Mouse (Mus musculus): ENCODE data around the gene Prkd3.

Gene Prkd3

GRCm38 (mm10) chr17:78917696-78918095, 102.9 kb downstream of the Prkd3 start:
- DNase-seq, result no peak

GRCm38 (mm10) chr17:78916899-78917298, 103.7 kb downstream of the Prkd3 start:
- DNase-seq, result no peak

DNA sequence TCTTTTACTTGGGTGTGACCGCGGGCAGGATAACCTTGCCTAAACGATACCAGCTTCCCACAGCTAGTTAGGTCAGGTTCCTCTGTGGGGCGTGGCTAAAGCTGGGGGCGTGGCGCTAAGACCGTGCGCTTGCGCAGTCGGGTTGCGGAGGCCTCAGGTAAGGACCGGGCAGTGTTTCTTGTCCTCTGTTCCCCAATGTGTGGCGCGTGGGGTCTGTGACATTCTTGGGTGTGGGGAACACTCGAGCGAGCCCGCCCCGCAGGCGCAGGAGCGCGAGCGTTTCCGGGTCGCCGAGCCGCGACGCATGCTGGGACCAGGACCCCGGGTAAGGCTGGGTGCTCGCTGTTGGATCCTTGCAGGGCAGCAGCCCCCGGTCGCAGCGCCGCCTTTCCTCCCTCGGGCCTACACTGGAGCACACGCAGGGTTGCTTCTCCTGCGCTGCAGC, 104.2 kb downstream of the Prkd3 start, which contains the start of gene Cebpzos:
Gene Cebpzos, plus strand, starts transcription at position 132 of the 445 bp plus-strand sequence.
- peak; percentile 91 to 94 for DNase-seq

GRCm38 (mm10) chr17:78915772-78916171, 104.8 kb downstream of the Prkd3 start:
- peak in 1 of 2 experiments; percentile 17 for DNase-seq

DNA sequence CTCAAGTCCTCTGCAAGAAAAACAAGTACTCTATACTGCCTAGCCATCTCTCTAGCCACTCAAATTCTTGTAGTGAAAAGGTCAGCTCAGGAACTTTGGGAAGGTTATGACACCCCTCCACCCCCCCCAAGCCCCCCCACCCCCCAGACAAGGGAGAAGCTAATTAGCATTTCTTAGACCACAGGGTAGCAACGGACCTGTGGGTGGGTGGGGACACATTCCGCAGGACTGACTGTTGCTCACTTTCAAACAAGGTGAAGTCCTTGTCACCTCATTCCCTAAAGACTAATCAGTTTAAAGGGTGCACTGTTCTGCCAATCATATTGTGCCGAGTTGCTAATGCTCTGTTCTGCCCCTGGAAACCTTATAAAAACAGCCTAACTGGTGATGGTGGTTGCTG, 106.7 kb downstream of the Prkd3 start:
- no peak for DNase-seq

- peak; percentile 73 to 80 for DNase-seq
These were observed 107.7 kb downstream of the Prkd3 start for GRCm38 (mm10) chr17:78912861-78913281.

GRCm38 (mm10) chr17:78909374-78909773, 111.2 kb downstream of the Prkd3 start:
- DNase-seq, result no peak

DNA sequence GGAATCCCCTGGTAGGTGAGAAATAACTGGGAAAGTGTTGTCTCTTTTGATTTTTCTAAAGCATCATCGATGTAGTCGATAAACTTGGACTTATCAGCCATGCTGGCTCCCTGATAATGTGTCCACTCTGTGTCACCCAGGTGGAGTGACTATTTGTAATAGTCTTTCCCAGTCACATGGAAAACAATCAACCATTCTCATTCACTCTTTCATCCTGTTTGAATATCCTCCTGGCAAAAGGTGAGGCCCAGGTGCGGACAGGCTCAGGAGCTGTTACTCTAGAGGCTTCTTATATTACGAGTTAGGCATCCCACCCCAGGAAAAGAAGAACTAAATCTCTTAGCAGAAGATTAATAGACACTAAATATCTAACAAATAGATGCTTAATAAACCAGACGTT, 113.7 kb downstream of the Prkd3 start, which contains the start of gene Sult6b1:
Gene Sult6b1, minus strand, starts transcription at position 101 of the 400 bp plus-strand sequence.
- DNase-seq, result no peak

DNA sequence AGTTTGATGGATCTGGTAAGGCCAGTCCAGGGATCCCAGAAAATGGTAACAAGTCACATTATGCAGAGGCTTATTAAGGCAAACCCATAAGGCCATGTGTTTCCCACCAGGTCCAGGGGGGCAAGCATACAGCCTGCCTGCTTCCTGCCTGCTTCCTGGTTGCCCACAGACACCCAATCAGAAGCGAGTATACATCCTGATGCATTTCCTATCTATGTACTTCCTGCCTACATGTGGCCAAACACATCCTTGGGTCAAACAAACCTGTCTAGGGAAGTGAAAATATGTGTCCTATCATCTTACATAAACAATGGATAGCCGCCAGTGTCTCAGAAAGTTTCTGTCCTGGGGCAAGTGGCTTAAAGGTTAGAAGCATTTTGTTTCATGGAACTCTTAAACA, 117.5 kb downstream of the Prkd3 start:
- no peak for DNase-seq

All from cerebellum, postnatal 10 days (tissue).